Mouse (Mus musculus) megakaryocyte, embryonic 14.5 days (primary cell): ENCODE data around the gene Gcnt3.

Source experiments
- FLI1 ChIP-seq: IDR thresholded peaks from 2 replicates; pipeline ENCODE4 v1.6.1; 2012; ENCODE audit warnings: low read length, inconsistent platforms, mixed read lengths
- GATA1 ChIP-seq: IDR thresholded peaks from 3 replicates; pipeline ENCODE4 v1.6.1; 2012; ENCODE audit warnings: mixed read lengths, low read length, inconsistent platforms, borderline replicate concordance

DNA sequence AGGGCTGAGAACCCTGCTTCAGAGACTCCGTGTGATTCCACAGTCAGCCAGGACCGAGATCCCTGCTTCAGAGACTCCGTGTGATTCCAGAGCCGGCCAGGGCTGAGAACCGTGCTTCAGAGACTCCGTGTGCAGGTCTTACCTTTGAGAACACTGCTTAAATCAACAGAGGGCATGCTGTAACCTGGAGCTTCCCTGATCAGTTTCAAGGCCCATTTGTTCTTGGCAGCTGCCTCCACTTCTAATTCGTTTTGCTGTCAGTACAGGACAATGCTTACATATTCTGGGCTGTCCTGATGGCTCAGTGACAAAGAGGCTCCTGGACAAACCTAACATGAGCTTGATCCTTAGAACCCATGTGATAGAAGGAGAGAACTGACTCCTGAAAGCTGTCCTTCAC is 39.3 kb upstream of the Gcnt3 start:
- no peak for TF ChIP-seq GATA1
- no peak for TF ChIP-seq FLI1
